Mouse (Mus musculus) E14TG2a.4 (cell line): ENCODE data around the gene Gm20822.
"Not testable (repeated sequence)": the region's sequence is repeated elsewhere in the genome, so short reads cannot be mapped to it uniquely, and the experiment has no call there.

Experiments used
- H3K27me3 ChIP-seq: 2 replicates; pipeline ENCODE4 v1.6.1; 2014; ENCODE audit warnings: low read length, control low read depth; ENCODE audit not compliant: insufficient read depth
- H3K36me3 ChIP-seq: 2 replicates; pipeline ENCODE4 v1.6.1; 2014; ENCODE audit warnings: low read length, control low read depth; ENCODE audit not compliant: insufficient read depth
- H3K4me1 ChIP-seq: replicated peaks from 2 replicates; pipeline ENCODE4 v1.6.1; 2014; ENCODE audit warnings: low read depth, low read length, control low read depth
- H3K4me3 ChIP-seq: replicated peaks from 2 replicates; pipeline ENCODE4 v1.5.1; 2014; ENCODE audit warnings: mild to moderate bottlenecking, low read length
- H3K9me3 ChIP-seq: 2 replicates; pipeline ENCODE4 v1.6.1; 2014; ENCODE audit warnings: low read length, control low read depth

The Gm20822 gene

DNA sequence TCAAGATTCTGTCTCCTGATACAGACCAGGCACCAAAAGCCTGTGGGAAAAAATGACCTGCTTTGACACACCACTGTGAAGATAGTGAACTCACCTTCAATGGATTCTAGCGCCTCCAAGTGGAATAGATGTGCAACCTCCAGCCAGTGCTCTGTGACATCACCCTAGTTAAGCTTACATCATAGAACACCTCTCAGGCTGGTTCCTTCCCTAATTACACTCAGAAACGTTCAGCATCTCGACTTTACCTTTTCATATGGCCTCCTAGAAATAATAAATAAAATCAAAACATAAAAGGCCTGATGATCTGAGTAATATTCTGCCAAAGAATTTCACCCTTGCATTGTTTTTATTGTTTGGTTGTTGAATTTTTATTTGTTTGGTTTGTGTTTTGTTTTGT lies at the start of gene Gm20822:
Gm20822 (minus strand) TSS at position 101 of the 400 bp plus-strand sequence.
- not testable (repeated sequence) for H3K9me3 ChIP-seq, H3K4me3 ChIP-seq, H3K36me3 ChIP-seq, H3K27me3 ChIP-seq, H3K4me1 ChIP-seq
